Mouse (Mus musculus): ENCODE data around the gene Tnnc1. TPM values are rescaled to one million over a fixed set of nuclear protein-coding genes. Genes with fewer than 3 reads are reported as not detected.

Tnnc1 gene
- polyA plus RNA-seq, 1 experiment from 2014 or later = 3,123 TPM

GRCm38 (mm10) chr14:31189348-31189747 lies 18.8 kb upstream of the Tnnc1 start:
- peaks cover 63% of the 10 kb centered on the region for H3K36me3 ChIP-seq (ENCODE audit: control insufficient read depth, insufficient read depth, low read length)
- peaks cover 16% of the 10 kb centered on the region for H3K4me1 ChIP-seq (ENCODE audit: control insufficient read depth, insufficient read depth, low read length)
- H3K9me3 ChIP-seq (replicated peaks; ENCODE audit: control insufficient read depth, low read length) = no peaks in the 10 kb centered on the region
- no peak overlapping the region for H3K9ac ChIP-seq (ENCODE audit: low read depth, low read length)
- H3K27me3 ChIP-seq (ENCODE audit: control insufficient read depth, insufficient read depth, low read length) = no peaks in the 10 kb centered on the region
- no peak overlapping the region for H3K4me2 ChIP-seq
- H3K27ac ChIP-seq (ENCODE audit: low read depth, low read length) = no peak overlapping the region; the same call in 1 of the 2 replicates
- ATAC-seq (replicated peaks; ENCODE audit: insufficient number of reproducible peaks, low FRiP score, low TSS enrichment) = no peak
- 93% methylated on average over 3 of the region's 3 CpGs for WGBS (ENCODE audit: insufficient replicate concordance)
- H3K4me3 ChIP-seq (ENCODE audit: low read depth, low read length) = no peak overlapping the region

- ATAC-seq (replicated peaks; ENCODE audit: insufficient number of reproducible peaks, low FRiP score, low TSS enrichment) = no peak
- H3K27me3 ChIP-seq (ENCODE audit: control insufficient read depth, insufficient read depth, low read length) = no peaks in the 10 kb centered on the region
- peaks cover 55% of the 10 kb centered on the region for H3K36me3 ChIP-seq (ENCODE audit: control insufficient read depth, insufficient read depth, low read length)
- H3K27ac ChIP-seq (ENCODE audit: low read depth, low read length) = no peak overlapping the region
- H3K4me2 ChIP-seq = no peak overlapping the region
- no peak overlapping the region for H3K9ac ChIP-seq (ENCODE audit: low read depth, low read length)
- H3K9me3 ChIP-seq (replicated peaks; ENCODE audit: control insufficient read depth, low read length) = no peaks in the 10 kb centered on the region
- 52% methylated on average over 2 of the region's 2 CpGs for WGBS (ENCODE audit: insufficient replicate concordance)
- no peak overlapping the region for H3K4me3 ChIP-seq (ENCODE audit: low read depth, low read length)
- peaks cover 39% of the 10 kb centered on the region for H3K4me1 ChIP-seq (ENCODE audit: control insufficient read depth, insufficient read depth, low read length)
These were observed 16.2 kb upstream of the Tnnc1 start for GRCm38 (mm10) chr14:31191936-31192335.

- no peak overlapping the region for H3K9ac ChIP-seq (ENCODE audit: low read depth, low read length)
- WGBS (ENCODE audit: insufficient replicate concordance) = 86% methylated on average over 7 of the region's 7 CpGs
- H3K36me3 ChIP-seq (ENCODE audit: control insufficient read depth, insufficient read depth, low read length) = peaks cover 42% of the 10 kb centered on the region
- no peaks in the 10 kb centered on the region for H3K27me3 ChIP-seq (ENCODE audit: control insufficient read depth, insufficient read depth, low read length)
- H3K9me3 ChIP-seq (replicated peaks; ENCODE audit: control insufficient read depth, low read length) = no peaks in the 10 kb centered on the region
- H3K4me3 ChIP-seq (ENCODE audit: low read depth, low read length) = no peak overlapping the region
- no peak overlapping the region for H3K27ac ChIP-seq (ENCODE audit: low read depth, low read length)
- H3K4me1 ChIP-seq (ENCODE audit: control insufficient read depth, insufficient read depth, low read length) = peaks cover 47% of the 10 kb centered on the region
- H3K4me2 ChIP-seq = no peak overlapping the region
- no peak for ATAC-seq (replicated peaks; ENCODE audit: insufficient number of reproducible peaks, low FRiP score, low TSS enrichment)
These were observed 14.3 kb upstream of the Tnnc1 start for GRCm38 (mm10) chr14:31193791-31194190.

- Histone ChIP-seq H3K36me3 (ENCODE audit: control insufficient read depth, insufficient read depth, low read length) (peaks cover 40% of the 10 kb centered on the region), H3K4me1 (ENCODE audit: control insufficient read depth, insufficient read depth, low read length) (peaks cover 50% of the 10 kb centered on the region), H3K27ac (ENCODE audit: low read depth, low read length) (peak overlapping the region; percentile 89; the same call in 1 of the 2 replicates), H3K4me2 (no peak overlapping the region), H3K9ac (ENCODE audit: low read depth, low read length) (no peak overlapping the region), H3K27me3 (ENCODE audit: control insufficient read depth, insufficient read depth, low read length) (no peaks in the 10 kb centered on the region), H3K4me3 (ENCODE audit: low read depth, low read length) (no peak overlapping the region), H3K9me3 (replicated peaks; ENCODE audit: control insufficient read depth, low read length) (no peaks in the 10 kb centered on the region)
- no peak for ATAC-seq (replicated peaks; ENCODE audit: insufficient number of reproducible peaks, low FRiP score, low TSS enrichment)
- 73% methylated on average over 2 of the region's 2 CpGs for WGBS (ENCODE audit: insufficient replicate concordance)
These were observed 13.7 kb upstream of the Tnnc1 start for GRCm38 (mm10) chr14:31194441-31194840.

GRCm38 (mm10) chr14:31194891-31195513 lies 13.1 kb upstream of the Tnnc1 start:
- Histone ChIP-seq H3K4me1 (ENCODE audit: control insufficient read depth, insufficient read depth, low read length) (peaks cover 49% of the 10 kb centered on the region), H3K27me3 (ENCODE audit: control insufficient read depth, insufficient read depth, low read length) (no peaks in the 10 kb centered on the region), H3K9ac (ENCODE audit: low read depth, low read length) (no peak overlapping the region), H3K4me2 (peak overlapping the region; percentile 34; the same call in 1 of the 2 replicates), H3K36me3 (ENCODE audit: control insufficient read depth, insufficient read depth, low read length) (peaks cover 38% of the 10 kb centered on the region), H3K27ac (ENCODE audit: low read depth, low read length) (peak overlapping the region; percentile 89), H3K4me3 (ENCODE audit: low read depth, low read length) (no peak overlapping the region), H3K9me3 (replicated peaks; ENCODE audit: control insufficient read depth, low read length) (no peaks in the 10 kb centered on the region)
- peak; percentile 64; the same call in 1 of the 2 replicates for ATAC-seq (replicated peaks; ENCODE audit: insufficient number of reproducible peaks, low FRiP score, low TSS enrichment)
- 43% methylated on average over 14 of the region's 14 CpGs for WGBS (ENCODE audit: insufficient replicate concordance)

- Histone ChIP-seq H3K9ac (ENCODE audit: low read depth, low read length) (0 out of 2 replicates have a peak overlapping the region, but pooled peaks have one; percentile 18), H3K36me3 (ENCODE audit: control insufficient read depth, insufficient read depth, low read length) (peaks cover 35% of the 10 kb centered on the region), H3K4me1 (ENCODE audit: control insufficient read depth, insufficient read depth, low read length) (peaks cover 51% of the 10 kb centered on the region), H3K27me3 (ENCODE audit: control insufficient read depth, insufficient read depth, low read length) (no peaks in the 10 kb centered on the region), H3K27ac (ENCODE audit: low read depth, low read length) (peak overlapping the region; percentile 89), H3K4me3 (ENCODE audit: low read depth, low read length) (no peak overlapping the region), H3K4me2 (peak overlapping the region; percentile 34; the same call in 1 of the 2 replicates), H3K9me3 (replicated peaks; ENCODE audit: control insufficient read depth, low read length) (no peaks in the 10 kb centered on the region)
- ATAC-seq (replicated peaks; ENCODE audit: insufficient number of reproducible peaks, low FRiP score, low TSS enrichment) = no peak; the same call in 1 of the 2 replicates
- WGBS (ENCODE audit: insufficient replicate concordance) = 85% methylated on average over 4 of the region's 4 CpGs
These were observed 12.6 kb upstream of the Tnnc1 start for GRCm38 (mm10) chr14:31195521-31195920.

- peaks cover 51% of the 10 kb centered on the region for H3K4me1 ChIP-seq (ENCODE audit: control insufficient read depth, insufficient read depth, low read length)
- no peak overlapping the region; the same call in 1 of the 2 replicates for H3K4me2 ChIP-seq
- H3K4me3 ChIP-seq (ENCODE audit: low read depth, low read length) = no peak overlapping the region
- H3K27me3 ChIP-seq (ENCODE audit: control insufficient read depth, insufficient read depth, low read length) = no peaks in the 10 kb centered on the region
- H3K36me3 ChIP-seq (ENCODE audit: control insufficient read depth, insufficient read depth, low read length) = peaks cover 35% of the 10 kb centered on the region
- no peak for ATAC-seq (replicated peaks; ENCODE audit: insufficient number of reproducible peaks, low FRiP score, low TSS enrichment)
- H3K9ac ChIP-seq (ENCODE audit: low read depth, low read length) = no peak overlapping the region
- H3K9me3 ChIP-seq (replicated peaks; ENCODE audit: control insufficient read depth, low read length) = no peaks in the 10 kb centered on the region
- H3K27ac ChIP-seq (ENCODE audit: low read depth, low read length) = peak overlapping the region; percentile 89
These were observed 12.1 kb upstream of the Tnnc1 start for GRCm38 (mm10) chr14:31195968-31196367.

- 61% methylated on average over 16 of the region's 16 CpGs for WGBS (ENCODE audit: insufficient replicate concordance)
- Histone ChIP-seq H3K27me3 (ENCODE audit: control insufficient read depth, insufficient read depth, low read length) (no peaks in the 10 kb centered on the region), H3K9me3 (replicated peaks; ENCODE audit: control insufficient read depth, low read length) (no peaks in the 10 kb centered on the region), H3K9ac (ENCODE audit: low read depth, low read length) (0 out of 2 replicates have a peak overlapping the region, but pooled peaks have one; percentile 10), H3K27ac (ENCODE audit: low read depth, low read length) (no peak overlapping the region), H3K4me2 (peak overlapping the region; percentile 27; the same call in 1 of the 2 replicates), H3K4me1 (ENCODE audit: control insufficient read depth, insufficient read depth, low read length) (peaks cover 41% of the 10 kb centered on the region), H3K4me3 (ENCODE audit: low read depth, low read length) (no peak overlapping the region), H3K36me3 (ENCODE audit: control insufficient read depth, insufficient read depth, low read length) (peaks cover 35% of the 10 kb centered on the region)
- ATAC-seq (replicated peaks; ENCODE audit: insufficient number of reproducible peaks, low FRiP score, low TSS enrichment) = 0 out of 2 replicates have a peak, but pooled peaks have one; percentile 37
These were observed 10.3 kb upstream of the Tnnc1 start for GRCm38 (mm10) chr14:31197547-31198516.
